Mouse (Mus musculus) layer of hippocampus, adult 2 months (tissue): ENCODE data around the gene Cd69. TPM values are rescaled to one million over a fixed set of nuclear protein-coding genes. Genes with fewer than 3 reads are reported as not detected.

ENCODE experiments used
- DNase-seq, 2 experiments: peaks; one replicate each; pipeline ENCODE4 v3.0.0; 2022; ENCODE audit warnings: low spot score in 2 of 2
- H3K27ac ChIP-seq: fragments of 200-600 bp; 2 replicates; pipeline ENCODE4 v1.8.1; 2022
- H3K4me3 ChIP-seq: fragments of 200-600 bp; 2 replicates; pipeline ENCODE4 v1.8.1; 2022; ENCODE audit warnings: mild to moderate bottlenecking
- CTCF ChIP-seq: fragments of 200-600 bp; conservative IDR thresholded peaks from 2 replicates; pipeline ENCODE4 v1.8.1; 2022; ENCODE audit warnings: antibody characterized with exemption, mild to moderate bottlenecking, moderate library complexity
- total RNA-seq, 2 experiments: library from RNA; stranded (reverse); gene quantifications; 2 replicates each; pipeline ENCODE4 v1.2.3; 2021

Cd69 gene
- total RNA-seq, 2 experiments from 2014 or later, result not detected

- DNase-seq, result no peak
- no peak overlapping the region for H3K27ac ChIP-seq
- no peak overlapping the region for H3K4me3 ChIP-seq
- no peak for TF ChIP-seq CTCF
Observed at GRCm38 (mm10) chr6:129239564-129240248, 35.5 kb downstream of the Cd69 start.

GRCm38 (mm10) chr6:129238275-129239038, 36.8 kb downstream of the Cd69 start:
- peak overlapping the region; percentile 68 for H3K27ac ChIP-seq
- peak overlapping the region; percentile 66 for H3K4me3 ChIP-seq
- DNase-seq, result no peak
- TF ChIP-seq CTCF, result no peak

GRCm38 (mm10) chr6:129237350-129238274, 37.6 kb downstream of the Cd69 start:
- TF ChIP-seq CTCF, result peak; percentile 93
- peak overlapping the region; percentile 68 for H3K27ac ChIP-seq
- H3K4me3 ChIP-seq, result peak overlapping the region; percentile 66
- peak; percentile 68 to 69 for DNase-seq

GRCm38 (mm10) chr6:129236652-129237342, 38.4 kb downstream of the Cd69 start:
- peak overlapping the region; percentile 68 for H3K27ac ChIP-seq
- no peak for DNase-seq
- H3K4me3 ChIP-seq, result no peak overlapping the region
- no peak for TF ChIP-seq CTCF

DNA sequence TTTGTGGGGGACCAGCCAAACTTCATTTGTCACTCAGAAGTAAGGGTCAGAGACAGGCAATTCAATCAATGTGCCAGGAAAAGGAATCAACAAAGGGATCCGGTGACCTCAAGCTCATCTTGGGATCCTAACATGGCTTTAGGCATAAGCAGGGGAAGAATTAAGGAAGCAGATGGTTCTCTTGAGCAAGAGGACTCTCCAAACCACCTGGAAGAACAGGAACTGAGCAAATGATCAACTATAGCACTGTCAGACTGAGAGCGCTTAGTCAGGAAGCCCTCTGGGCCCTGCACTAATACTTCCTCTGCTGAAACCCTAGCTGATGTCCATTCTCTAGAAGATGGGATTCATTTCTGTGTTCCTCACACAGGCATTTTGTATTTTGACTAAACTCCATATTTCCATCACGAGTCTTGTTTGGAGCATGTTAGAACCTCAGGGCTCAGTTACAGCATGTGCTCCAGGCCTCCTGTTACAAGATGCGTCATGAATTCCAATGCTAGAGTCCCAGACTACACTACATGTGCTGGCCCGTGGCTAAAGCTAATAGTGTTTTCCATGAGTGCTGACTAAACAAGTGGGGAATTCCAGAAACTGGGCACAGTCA, 39.3 kb downstream of the Cd69 start:
- no peak for DNase-seq
- no peak for TF ChIP-seq CTCF
- H3K27ac ChIP-seq, result peak overlapping the region; percentile 64
- no peak overlapping the region for H3K4me3 ChIP-seq

- no peak for TF ChIP-seq CTCF
- no peak for DNase-seq
- Histone ChIP-seq H3K27ac (peak overlapping the region; percentile 64; the same call in 1 of the 2 replicates), H3K4me3 (no peak overlapping the region)
Observed at GRCm38 (mm10) chr6:129234456-129235360, 40.5 kb downstream of the Cd69 start.

DNA sequence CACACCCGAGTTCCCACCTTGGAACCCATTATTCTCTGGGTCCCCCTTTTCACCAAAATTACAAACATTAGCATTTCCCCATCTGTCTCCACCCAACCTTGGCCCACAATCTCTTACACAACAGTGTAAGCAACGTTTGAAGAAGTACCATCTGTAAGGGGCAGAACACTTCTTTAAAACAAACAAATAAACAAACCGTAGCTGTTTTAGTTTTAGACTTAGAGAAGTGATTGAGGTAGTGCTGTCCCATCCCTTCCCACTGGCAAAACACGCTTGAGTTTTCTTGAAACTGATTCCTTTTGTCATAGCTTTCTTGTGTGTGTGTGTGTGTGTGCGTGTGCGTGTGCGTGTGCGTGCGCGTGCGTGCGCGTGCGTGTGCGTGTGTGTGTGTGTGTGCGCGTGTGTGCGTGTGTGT, 41.3 kb downstream of the Cd69 start:
- Histone ChIP-seq H3K27ac (peak overlapping the region; percentile 64; the same call in 1 of the 2 replicates), H3K4me3 (no peak overlapping the region)
- TF ChIP-seq CTCF, result no peak
- DNase-seq, result no peak

GRCm38 (mm10) chr6:129233366-129233954, 41.8 kb downstream of the Cd69 start:
- peak overlapping the region; percentile 64; the same call in 1 of the 2 replicates for H3K27ac ChIP-seq
- no peak for TF ChIP-seq CTCF

DNA sequence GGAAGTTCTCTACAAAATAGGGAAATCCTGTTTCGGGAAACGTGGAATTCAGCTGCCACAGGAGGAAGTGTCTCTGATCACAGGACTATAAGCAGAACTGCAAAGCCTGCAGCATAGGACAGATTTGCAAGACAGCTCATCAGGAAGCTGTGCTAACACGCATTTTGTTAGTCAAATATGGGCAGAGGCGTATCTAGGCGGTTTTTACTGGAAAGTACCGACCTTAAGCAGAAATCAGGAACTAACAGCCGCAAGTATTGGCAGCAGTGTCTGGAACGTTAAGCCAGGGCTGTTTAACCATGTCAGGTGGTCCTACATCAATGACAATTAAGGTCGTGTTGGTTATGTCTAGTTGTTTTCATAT, 42.4 kb downstream of the Cd69 start:
- TF ChIP-seq CTCF, result no peak
- H3K4me3 ChIP-seq, result no peak overlapping the region
- DNase-seq, result peak; percentile 14 to 15
- H3K27ac ChIP-seq, result peak overlapping the region; percentile 61; the same call in 1 of the 2 replicates

More at GRCm38 (mm10) chr6:129233366-129233954, 41.8 kb downstream of the Cd69 start:
- H3K4me3 ChIP-seq, result no peak overlapping the region
- no peak for DNase-seq

DNA sequence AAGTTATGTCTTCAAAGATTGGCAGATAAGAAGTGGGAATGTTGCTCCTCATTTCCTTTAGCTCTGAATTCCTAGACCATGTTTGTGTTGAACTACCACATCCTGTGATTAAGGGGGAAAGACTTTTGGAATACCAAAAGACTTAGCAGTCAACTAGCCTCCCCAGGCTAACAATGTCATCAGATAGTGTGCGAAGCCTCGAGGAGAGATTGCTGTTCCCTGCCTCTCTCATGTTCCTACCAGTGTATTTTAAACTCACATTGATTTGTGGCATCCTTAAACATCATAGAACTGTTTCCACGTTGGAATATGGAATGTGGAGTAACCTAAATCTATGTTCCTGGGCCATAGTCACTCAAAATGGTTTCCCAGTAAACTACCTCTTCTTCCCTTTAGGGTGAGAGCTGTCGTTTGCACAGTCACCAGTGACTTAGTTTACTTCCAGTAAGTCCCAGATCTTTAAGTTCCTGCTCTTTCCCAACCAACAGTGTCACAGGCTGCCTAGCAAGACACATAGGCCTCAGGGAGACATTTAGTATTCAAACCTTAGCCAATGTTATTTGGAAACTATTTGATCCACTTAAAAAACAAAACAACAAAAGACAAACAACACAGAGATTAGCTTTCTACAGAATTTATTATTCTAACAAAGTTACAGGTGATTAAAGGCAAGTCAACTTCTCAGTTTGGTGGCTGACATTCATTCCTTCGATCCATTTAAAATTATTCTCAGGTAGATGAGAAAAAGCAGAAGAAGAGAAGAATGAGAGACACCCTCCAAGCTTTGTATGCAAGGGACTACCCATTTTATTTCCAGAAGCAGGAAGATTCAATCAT, 43.0 kb downstream of the Cd69 start:
- no peak overlapping the region for H3K4me3 ChIP-seq
- DNase-seq, result no peak
- TF ChIP-seq CTCF, result no peak
- peak overlapping the region; percentile 61; the same call in 1 of the 2 replicates for H3K27ac ChIP-seq
